Mouse (Mus musculus) right cerebral cortex, adult 18-20 months (tissue): ENCODE measurements around the gene Scgb1b27.
A peak's percentile ranks its signal among the peaks of the same experiment; 100 is the strongest.
"Not testable (repeated sequence)": the region's sequence is repeated elsewhere in the genome, so short reads cannot be mapped to it uniquely, and the experiment has no call there.

Experiments used
- DNase-seq: peaks from one replicate; pipeline ENCODE4 v3.0.0; 2022; ENCODE audit warnings: mixed read lengths

Scgb1b27 gene

GRCm38 (mm10) chr7:34021183-34021582 is at the start of gene Scgb1b27:
TSS of gene Scgb1b27 (plus strand) at chr7:34021483.
- DNase-seq = not testable (repeated sequence)

GRCm38 (mm10) chr7:33982281-33982680 is 39.0 kb upstream of the Scgb1b27 start:
- peak; percentile 1 for DNase-seq

- DNase-seq = no peak
Observed at GRCm38 (mm10) chr7:34013842-34014241, 7.4 kb upstream of the Scgb1b27 start, which contains the start of gene Scgb2b27. TSS of gene Scgb2b27 (minus strand) at chr7:34013942.

- no peak for DNase-seq
Observed at GRCm38 (mm10) chr7:34025641-34026040, 4.4 kb downstream of the Scgb1b27 start.

GRCm38 (mm10) chr7:34027202-34027601 is 5.9 kb downstream of the Scgb1b27 start:
- DNase-seq = not testable (repeated sequence)

GRCm38 (mm10) chr7:34030026-34030425 is 8.7 kb downstream of the Scgb1b27 start:
- DNase-seq = no peak

GRCm38 (mm10) chr7:34034579-34034978 is 13.3 kb downstream of the Scgb1b27 start:
- not testable (repeated sequence) for DNase-seq

- not testable (repeated sequence) for DNase-seq
Observed at GRCm38 (mm10) chr7:34036076-34036815, 15.0 kb downstream of the Scgb1b27 start.

GRCm38 (mm10) chr7:34068132-34068531 is 46.8 kb downstream of the Scgb1b27 start:
- not testable (repeated sequence) for DNase-seq
